Mouse (Mus musculus) hindlimb bud, embryonic 11.5 days (tissue): ENCODE data around the gene Galk1.

Experiments used
- DNase-seq: peaks from one replicate; pipeline ENCODE4 v3.0.0-alpha.2; 2012; ENCODE audit warnings: low read depth, low spot score; ENCODE audit errors: extremely low spot score

Galk1 gene

DNA sequence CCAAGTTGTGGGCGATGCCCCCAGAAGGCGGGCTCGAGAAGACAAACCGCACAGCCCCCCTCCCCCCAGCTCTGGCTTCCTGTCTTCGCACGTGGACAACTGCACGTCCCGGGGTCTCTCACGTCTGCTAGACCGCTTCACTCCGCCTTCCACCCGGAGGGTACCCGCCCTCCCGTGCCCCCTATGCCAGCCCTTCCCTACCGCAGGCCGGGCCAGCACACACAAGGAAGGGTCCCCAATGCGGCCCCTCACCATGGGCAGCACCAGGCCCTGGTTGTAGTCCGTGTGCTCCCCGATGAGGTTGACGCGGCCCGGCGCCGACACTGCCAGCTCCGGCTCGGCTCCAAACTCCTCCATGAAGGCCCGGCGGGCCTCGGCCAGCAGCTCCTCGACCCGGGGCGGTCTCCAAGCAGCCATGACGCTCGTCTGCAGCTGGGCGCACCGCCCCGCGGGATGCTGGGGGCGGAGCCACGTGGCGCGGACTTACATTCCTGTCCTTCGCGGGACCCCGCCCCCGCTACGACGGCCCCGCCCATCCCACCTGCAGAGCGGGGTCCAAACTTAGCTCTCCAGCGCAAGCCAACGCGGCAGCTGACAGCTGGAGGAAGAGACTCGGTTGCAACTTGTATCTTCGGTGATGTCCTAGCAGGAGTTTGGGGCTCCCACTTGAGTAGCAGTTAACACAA is at the start of gene Galk1:
TSS of gene Galk1 (minus strand) at position 458 of the 686 bp plus-strand sequence.
- no peak for DNase-seq

DNA sequence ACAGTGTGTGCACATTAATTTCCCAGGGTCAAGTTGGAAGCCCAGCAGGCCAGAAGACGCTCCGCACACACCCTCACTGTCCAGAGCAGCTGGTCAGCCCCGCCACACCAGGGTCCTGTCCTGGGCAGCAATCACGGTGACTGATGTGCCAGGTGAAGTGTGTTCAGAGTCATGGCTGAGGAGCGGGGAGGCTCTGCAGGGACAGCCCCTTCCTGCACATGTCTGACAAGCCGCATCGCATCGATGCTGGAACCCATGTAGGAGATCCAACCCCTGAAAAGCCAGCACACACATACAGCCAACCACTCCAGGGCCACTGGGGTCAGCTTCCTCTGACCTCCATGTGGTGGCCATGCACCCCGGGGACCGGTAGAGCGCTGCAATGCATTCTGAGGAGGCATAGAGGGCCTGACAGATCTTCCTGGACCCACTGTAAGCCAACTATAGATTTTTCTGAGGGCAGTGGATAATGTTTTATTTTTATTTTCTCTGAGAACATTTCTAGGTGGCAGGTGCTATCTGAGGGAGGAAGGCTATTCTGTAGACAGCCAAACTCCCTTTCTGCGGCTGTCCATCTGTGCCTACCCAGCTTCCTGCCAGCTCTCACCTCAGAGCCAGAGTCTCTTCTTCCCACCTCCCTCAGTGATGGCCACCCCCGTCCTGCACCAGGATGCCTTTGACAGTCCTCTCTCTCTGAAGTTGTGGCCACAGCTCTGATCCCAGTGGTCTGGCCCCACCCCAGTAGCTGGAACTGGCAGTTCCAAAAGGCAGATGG is 49.3 kb upstream of the Galk1 start:
- DNase-seq = no peak

DNA sequence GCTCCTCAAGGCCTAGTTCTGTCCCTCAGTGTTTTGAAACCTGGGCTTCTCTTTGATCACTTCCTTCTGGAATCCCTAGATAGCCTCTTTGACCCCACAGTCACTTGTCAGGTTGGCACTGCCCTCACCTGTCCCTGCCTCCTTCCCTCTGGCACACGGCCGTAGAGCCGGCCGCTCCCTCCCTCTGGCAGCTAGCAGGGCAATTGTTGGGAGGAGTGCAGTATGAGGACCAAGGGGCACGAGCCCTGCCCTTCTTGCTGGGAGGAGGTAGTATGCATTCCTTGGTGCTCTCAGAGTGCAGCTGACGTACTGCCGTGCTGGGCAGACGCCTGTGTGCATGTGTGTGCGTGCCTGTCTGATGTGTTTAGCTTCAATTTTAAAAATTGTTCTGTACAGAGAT is 48.1 kb upstream of the Galk1 start:
- no peak for DNase-seq

DNA sequence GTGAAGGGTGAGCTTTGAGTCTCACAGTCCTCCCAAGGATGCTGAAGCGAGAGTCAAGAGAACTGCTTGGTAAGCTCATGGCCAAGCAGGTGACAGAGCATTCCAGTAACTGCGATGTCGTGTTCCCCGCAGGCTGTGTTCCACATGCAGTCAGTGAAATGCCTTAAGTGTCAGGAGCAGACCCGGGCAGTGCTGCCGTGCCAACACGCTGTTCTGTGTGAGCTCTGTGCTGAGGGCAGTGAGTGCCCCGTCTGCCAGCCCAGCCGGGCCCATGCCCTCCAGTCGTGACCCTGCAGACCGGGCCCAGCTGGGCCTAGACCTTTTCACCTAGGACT is 47.1 kb upstream of the Galk1 start:
- no peak for DNase-seq

DNA sequence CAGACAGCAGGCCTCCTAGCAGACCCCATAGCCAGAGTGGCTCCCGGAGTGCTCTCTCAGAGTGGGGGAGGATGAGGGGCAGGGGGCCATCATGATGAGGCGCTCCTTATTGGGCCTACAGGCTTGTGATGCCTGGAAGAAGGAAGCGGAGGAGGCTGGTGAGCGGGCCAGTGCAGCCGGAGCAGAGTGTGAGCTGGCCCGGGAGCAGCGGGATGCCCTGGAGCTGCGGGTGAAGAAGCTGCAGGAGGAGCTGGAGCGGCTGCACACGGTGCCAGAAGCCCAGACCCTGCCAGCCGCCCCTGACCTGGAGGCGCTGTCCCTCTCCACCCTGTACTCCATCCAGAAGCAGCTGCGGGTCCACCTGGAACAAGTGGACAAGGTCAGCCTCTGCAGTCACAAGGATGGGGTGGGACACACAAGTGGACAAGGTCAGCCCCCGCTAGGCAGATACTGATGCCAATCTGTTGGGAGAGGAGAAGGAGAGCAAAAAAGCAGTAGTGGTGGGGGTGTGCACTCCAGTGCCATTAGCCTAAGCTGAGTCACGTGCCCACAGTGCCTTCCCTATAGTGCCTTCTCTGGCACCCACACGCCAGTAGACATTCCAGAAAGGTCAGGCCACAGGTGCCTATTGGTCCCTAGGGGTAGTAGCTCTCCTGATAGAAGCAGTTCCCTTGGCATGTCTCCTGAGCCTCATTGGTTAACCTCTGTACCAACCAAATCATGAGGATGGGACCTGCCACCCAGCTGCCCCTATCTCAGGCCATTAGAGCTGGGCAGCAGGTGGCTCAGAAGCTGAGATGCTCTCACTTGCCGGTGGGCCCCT is 46.6 kb upstream of the Galk1 start:
- no peak for DNase-seq

DNA sequence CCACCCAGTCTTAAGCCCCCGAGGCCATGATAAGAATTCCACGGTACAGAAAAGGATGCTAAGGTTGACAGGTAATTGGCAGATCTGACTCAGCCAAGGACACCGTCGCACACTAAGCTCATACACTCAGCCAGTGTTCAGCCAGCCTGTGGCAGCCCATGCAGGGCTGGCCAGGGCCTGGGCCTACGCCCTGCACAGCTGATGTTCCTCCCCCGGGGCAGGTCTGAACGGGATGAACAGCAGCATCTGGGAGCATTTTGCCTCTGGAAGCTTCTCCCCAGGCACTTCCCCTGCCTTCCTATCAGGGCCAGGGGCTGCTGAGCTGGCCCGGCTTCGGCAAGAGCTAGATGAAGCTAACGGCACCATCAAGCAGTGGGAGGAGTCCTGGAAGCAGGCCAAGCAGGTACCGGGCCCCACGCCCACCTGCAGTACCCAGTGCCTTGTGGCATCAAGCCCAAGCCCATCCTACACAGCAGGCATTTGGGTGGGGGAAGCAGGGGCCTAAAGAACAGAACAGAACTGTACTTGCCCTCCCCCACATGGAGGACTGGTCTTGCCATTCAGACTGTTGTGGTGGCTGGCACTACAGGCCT is 45.6 kb upstream of the Galk1 start:
- DNase-seq = no peak

DNA sequence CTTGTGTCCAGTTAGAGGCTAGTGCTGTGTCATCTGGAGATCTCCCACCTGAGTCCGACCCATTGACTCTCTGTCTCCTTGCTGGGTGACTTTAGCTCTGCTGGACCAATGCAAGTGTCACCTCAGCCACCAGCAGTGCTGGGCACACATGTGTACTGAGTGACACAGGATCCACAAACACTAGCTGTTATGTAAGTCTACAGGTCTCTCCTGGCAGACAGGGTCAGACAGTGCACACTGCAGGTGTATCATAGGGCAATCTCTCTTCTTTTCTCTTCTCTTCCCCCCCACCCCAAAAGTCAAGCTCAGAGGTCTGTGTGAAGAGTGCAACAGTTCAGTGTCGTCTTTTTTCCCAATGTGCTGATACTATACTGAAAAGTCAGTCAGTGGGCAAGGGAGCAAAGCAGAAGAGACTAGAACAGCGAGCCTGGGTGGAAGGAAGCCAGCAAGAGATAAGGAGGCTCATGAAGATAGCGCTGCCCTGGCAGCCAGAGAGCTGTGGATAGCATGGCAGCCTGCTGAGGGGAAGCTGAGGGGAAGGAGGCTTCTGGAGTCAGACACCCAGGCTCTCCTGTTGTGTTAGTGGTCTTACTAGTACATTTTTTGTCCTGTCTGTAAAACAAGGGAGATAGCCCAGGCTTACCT is 44.8 kb upstream of the Galk1 start:
- DNase-seq = no peak

DNA sequence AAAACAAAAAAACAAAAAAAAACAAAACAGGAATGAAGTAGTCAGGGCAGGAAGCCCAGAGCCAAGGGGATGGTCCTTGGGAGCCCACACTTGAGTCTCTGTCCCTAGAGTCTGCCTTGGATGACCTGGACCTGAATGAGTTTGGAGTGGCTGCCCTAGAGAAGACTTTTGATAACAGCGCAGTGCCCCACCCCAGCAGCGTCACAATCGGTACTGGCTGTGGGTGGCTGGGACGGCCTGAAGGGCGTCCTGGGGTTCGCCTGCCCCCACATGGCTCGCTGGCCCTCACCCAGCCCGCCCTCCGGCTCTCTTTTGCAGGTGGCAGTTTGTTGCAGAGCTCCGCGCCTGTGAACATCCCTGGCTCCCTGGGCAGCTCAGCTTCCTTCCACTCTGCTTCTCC is 43.4 kb upstream of the Galk1 start:
- DNase-seq = no peak

DNA sequence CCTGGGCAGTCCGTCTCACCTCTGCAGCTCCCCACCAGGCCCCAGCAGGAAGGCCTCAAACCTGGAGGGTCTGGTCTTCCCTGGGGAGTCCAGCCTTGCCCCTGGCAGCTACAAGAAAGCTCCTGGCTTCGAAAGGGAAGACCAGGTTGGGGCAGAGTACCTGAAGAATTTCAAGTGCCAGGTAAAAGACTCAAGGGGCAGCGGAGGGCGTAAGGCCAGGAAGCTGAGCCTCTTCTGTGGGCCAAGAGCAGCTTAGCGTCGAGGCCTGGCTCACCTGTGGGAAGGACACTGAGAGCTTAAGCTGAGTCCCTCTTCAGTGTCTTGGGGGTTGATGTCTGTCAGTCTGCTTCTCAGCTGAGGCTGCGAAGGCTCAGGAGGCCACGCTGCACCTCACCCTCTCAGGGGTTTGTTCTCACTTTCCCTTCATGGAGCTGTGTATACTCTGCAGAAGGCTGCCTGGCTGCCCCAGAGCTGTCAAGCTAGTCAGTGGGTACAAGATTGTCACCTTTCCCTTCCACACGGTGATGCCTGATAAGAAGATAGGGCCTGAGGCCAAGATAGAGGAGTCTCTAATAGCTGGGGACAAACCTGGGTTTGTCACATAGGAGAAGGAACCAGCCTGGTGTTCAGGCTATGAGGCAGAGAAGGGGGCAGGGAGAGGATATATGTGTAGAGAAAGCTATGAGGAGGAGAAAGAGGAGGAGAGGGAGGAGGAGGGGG is 41.2 kb upstream of the Galk1 start:
- DNase-seq = no peak

DNA sequence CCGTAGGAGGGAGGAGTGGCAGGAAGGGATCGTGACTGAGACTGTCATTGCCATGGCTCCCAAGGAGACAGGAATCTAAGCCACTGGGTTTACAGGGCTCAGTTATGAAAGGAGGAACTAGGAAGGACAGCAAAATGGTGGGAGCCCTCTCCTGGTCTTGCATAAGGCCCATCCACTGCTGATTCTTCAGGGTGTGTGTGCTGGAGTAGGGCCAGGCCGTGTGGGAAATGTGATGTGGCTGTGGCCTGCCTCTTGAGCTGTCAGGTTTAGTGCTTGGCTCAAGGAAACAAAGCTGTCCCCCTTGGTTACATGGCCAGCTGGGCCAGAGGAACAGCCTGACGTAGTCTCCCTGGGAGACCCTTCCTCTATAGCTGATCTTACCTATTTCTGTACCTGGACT is 37.7 kb upstream of the Galk1 start:
- no peak for DNase-seq

DNA sequence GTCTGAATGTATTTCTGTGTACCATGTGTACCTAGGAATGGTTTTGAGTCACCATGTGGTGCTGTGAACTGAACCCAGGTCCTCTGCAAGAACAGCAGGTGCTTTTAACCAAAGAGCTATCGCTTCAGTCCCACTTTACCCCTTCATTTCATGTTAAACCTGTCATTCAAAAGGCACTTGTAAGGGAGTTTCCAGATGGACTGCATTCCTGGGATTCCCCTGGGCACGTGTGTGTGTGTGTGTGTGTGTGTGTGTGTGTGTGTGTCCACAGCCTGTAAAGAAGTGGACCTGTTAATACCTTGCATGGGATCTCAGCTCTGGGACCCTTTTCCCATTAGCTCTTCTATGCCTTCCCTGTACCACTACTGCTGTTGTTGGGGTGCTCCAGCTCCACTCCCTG is 37.1 kb upstream of the Galk1 start:
- DNase-seq = no peak

DNA sequence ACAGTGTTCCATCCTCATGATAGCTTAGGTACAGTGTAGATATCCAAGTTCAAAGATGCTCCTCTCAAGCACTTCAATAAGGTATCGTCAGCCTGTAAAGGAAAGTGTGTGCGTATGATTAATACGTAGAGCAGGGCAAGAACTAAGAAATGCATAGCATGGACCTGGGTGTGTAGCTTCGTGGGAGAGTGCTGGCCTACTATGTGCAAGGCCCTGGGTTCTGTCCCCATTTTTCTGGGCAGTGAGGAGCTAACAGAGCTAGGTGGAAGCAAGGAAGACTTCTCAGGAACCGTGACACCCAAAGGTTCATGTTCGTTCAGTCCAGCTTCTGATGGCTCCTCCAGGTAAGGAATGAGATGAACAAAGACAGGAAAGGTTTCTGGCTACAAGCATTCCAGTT is 32.7 kb upstream of the Galk1 start:
- no peak for DNase-seq

DNA sequence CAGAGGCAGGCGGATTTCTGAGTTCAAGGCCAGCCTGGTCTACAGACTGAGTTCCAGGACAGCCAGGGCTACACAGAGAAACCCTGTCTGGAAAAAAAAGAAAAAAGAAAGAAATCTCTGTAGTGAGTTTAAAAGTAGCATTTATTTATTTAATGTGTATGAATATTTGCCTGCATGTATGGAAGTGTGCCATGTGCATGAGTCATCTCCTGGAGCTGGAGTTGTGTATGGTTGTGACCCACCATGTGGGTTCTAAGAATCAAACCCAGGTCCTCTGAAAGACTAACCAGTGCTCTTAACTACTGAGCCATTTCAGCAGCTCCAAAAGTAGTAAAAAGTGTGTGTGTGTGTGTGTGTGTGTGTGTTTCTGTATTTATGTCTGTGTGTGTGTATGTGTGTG is 30.8 kb upstream of the Galk1 start:
- DNase-seq = no peak

DNA sequence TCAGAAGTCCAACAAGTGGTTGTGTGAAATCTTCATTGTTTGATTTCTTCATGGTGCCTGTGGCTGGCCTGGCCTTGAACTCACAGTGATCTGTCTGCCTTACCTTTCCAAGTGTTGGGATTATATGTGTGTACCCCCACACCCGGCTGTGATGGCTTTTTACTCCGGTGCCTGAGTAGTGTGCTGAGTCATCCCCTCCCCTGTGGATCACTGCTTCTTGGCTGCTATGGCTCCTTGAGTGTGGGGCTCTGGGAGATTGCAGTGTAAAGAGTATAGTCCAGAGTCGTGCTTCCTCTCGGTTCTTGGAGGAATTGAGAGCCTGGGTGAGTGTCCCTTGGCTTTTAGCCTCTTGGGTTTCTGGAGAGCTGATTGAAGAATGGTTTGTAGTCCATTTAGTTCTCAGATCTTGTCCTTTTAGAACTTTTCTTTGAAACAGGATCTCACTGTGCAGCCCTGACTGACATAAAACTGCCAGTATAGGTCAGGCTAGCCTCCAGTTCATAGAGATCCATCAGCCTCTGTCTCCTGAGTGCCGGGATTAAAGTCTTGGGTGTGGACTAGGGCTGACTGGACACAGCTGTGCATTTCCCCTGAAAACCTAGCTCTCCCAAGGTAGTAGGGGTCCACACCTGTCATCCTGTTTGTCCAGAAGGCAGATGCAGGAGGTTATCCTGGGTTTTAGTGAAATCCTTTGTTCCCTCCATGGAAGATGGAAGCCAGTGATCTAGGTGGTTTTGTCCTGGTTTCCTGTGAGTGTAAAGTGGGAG is 30.0 kb upstream of the Galk1 start:
- DNase-seq = no peak

DNA sequence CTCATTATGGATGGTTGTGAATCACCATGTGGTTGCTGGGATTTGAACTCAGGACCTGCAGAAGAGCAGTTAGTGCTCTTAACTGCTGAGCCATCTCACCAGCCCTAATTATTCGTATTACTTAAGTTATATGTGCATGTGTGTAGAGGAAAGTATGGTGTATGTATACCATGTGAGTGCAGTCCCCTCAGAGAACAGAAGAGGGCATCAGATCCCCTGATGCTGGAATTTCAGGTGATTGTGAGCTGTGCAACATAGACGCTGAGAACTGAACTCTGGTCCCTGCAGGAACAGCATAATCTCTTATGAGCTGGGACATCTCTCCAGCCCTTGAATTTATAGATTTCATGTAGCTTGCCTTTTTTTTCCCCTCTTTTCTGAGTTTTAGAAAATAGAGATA is 29.3 kb upstream of the Galk1 start:
- DNase-seq = no peak

DNA sequence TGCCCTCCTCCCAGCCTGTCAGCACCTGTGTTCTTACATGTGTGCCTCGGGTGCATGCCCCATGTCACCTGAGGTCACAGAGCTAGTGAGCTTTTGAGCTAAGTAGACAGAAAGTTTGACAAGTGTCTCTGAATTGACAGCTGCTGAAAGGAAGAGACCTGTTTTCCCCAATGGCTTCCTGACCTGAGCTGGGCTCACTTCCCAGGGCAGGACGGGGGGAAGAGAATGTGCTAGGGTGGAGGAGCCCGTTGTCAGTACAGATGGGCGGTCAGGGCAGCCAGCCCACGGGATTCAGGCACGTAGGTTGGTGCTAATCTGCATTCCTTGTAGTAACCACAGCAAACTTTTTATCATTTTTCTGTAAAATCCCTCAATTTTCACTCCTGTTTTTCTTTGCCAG is 28.1 kb upstream of the Galk1 start:
- no peak for DNase-seq

DNA sequence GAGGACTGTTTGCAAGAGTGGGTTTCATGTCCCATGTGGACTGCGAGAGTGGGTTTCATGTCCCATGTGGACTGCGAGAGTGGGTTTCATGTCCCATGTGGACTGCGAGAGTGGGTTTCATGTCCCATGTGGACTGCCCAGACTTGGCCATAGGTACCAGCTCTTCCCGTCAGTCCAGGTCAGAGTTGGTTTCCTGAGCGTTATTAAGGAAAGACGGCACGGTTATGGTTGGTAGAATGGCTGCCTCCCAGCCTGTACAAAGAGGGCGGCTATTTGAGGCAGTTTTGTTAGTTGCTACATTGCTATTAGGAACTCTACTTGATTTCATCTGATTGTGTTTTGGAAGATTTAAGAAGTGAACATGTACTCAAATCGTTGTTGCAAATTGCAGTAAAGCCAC is 25.3 kb upstream of the Galk1 start:
- no peak for DNase-seq

DNA sequence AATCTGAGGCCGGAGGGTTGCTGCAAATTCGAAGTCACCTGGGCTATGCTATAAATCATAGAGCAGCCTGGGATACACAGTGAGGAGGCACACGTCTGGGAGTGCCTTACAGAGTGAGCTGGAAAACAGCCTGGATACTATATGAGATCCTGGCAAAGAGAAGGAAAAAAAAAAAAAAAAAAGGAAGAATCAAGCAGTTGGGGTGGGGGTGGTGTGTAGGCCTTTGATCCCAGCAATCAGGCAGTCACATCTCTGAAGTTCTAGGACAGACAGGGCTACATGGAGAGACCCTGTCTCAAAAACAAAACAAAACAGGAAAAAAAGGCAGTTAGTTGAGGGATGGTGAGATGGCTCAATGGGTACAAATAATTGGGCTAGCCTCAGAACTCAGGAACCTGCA is 24.2 kb upstream of the Galk1 start:
- DNase-seq = no peak

DNA sequence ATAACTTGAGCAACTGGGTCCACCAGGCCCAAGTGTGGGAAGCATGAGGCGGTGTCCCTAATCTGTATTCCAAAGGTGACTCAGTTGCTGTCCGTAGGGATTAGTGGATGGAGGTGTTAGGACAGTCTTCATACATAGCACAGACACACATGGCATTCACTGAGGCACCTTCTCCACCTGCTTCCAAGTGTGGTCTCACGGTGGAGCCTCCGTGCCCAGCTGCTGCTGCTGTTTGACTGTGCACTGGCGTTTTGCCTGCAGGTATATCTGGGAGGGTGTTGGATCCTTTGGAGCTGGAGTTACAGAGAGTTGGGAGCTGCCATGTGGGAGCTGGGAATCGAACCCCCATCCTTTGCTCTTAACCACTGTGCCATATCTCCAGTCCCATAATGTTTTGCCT is 22.1 kb upstream of the Galk1 start:
- no peak for DNase-seq
